ENCODE assay signal across 11 mouse cellular contexts in genomic region chr19:47517570-47517969, GRCm38 (mm10).
"Had no signal": no experiment of that assay in that cellular context is flagged by ENCODE, and none has a peak within 500 bp of the region (broad histone marks: within the 10 kb centered on the region; RNA-seq: fewer than 3 reads in every experiment).

No protein-coding gene starts in this region.

- H3K4me1 ChIP-seq: limb, embryonic 12.5 days; midbrain, embryonic 15.5 days; neural tube, embryonic 12.5 days had no signal

- H3K9me3 ChIP-seq: limb, embryonic 12.5 days; midbrain, embryonic 15.5 days; neural tube, embryonic 12.5 days had no signal

- H3K27ac ChIP-seq: layer of hippocampus, adult 2 months; limb, embryonic 12.5 days; midbrain, embryonic 15.5 days; neural tube, embryonic 12.5 days had no signal

- H3K9ac ChIP-seq: limb, embryonic 12.5 days; midbrain, embryonic 15.5 days; neural tube, embryonic 12.5 days had no signal

- ATAC-seq: lung, postnatal 0 days; midbrain, embryonic 15.5 days had no signal

- H3K4me3 ChIP-seq: layer of hippocampus, adult 2 months; limb, embryonic 12.5 days; midbrain, embryonic 15.5 days; neural tube, embryonic 12.5 days had no signal

- H3K4me2 ChIP-seq: limb, embryonic 12.5 days; midbrain, embryonic 11.5 days; midbrain, embryonic 15.5 days; neural tube, embryonic 12.5 days had no signal

- H3K36me3 ChIP-seq: midbrain, embryonic 15.5 days had no signal

- H3K27me3 ChIP-seq: limb, embryonic 12.5 days; midbrain, embryonic 15.5 days; neural tube, embryonic 12.5 days had no signal

- DNase-seq: kidney, postnatal 10 days; kidney, postnatal 4 days; lung, adult 18-20 months; thymus, adult 18-20 months; thymus, postnatal 14 days had no signal
